In genomic region chr4:34958155-34959028, GRCm38 (mm10) we compare ENCODE assay signal across 9 mouse cellular contexts.
DNase-seq lines count a peak whose midpoint lies in the region; ATAC-seq and TF ChIP-seq lines count a peak whose summit lies in the region.
"Had no signal": no experiment of that assay in that cellular context is flagged by ENCODE, and none has a peak within 500 bp of the region (broad histone marks: within the 10 kb centered on the region; RNA-seq: fewer than 3 reads in every experiment).

No protein-coding gene starts in this region.

- in situ Hi-C loops in CH12.LX (cut with MboI; ENCODE audit: low pct_ligation_motif_present, low pct_unique_long_range_greater_than_20kb, low sequenced_read_pairs), result loop anchor here (5.0 to 10.0 kb wide), 3 partner anchors 199 to 346 kb away; partner anchors contain the start of gene Mob3b

- H3K79me2 ChIP-seq in CH12.LX (replicated peaks; ENCODE audit: control insufficient read depth, extremely low read depth, insufficient read depth, poor library complexity, severe bottlenecking), result no peaks in the 10 kb centered on the region

- peaks cover 0 to 13% of the 10 kb centered on the region in 2 experiments; a peak in 2 of 4 replicates for H3K4me1 ChIP-seq in CH12.LX (ENCODE audit: control insufficient read depth in 1 of 2, insufficient read depth in 2 of 2)
- 0 out of 2 replicates have a peak, but pooled peaks cover 2% of the 10 kb centered on the region for H3K4me1 ChIP-seq in heart, embryonic 10.5 days
- H3K4me1 ChIP-seq in kidney, embryonic 16.5 days (ENCODE audit: insufficient read depth, low read length), result no peaks in the 10 kb centered on the region
- 0 out of 2 replicates have a peak, but pooled peaks cover 4% of the 10 kb centered on the region for H3K4me1 ChIP-seq in stomach, embryonic 14.5 days (ENCODE audit: control insufficient read depth, insufficient read depth, low read length)

- TF ChIP-seq RAD21 in CH12.LX (IDR thresholded peaks at IDR 0.05; ENCODE audit: low read depth, low read length), result peak; percentile 78

- no peak overlapping the region for H3K4me2 ChIP-seq in CH12.LX (ENCODE audit: insufficient read depth, low read depth, poor library complexity, severe bottlenecking)
- no peak overlapping the region for H3K4me2 ChIP-seq in kidney, embryonic 16.5 days (replicated peaks; ENCODE audit: low read depth, low read length)
- H3K4me2 ChIP-seq in stomach, embryonic 14.5 days (replicated peaks; ENCODE audit: low read depth, low read length), result no peak overlapping the region

- H3K4me3 ChIP-seq in gastrocnemius, adult 2 months, result no peak overlapping the region
- H3K4me3 ChIP-seq in CH12.LX (replicated peaks in 1 of 3; ENCODE audit: low read depth in 2 of 3, low read length in 2 of 3, poor library complexity in 1 of 3), result no peak overlapping the region
- H3K4me3 ChIP-seq in heart, embryonic 10.5 days, result no peak overlapping the region
- no peak overlapping the region for H3K4me3 ChIP-seq in kidney, embryonic 16.5 days (ENCODE audit: low read length)
- H3K4me3 ChIP-seq in stomach, embryonic 14.5 days (ENCODE audit: low read depth, low read length), result no peak overlapping the region
- H3K4me3 ChIP-seq: myocyte had no signal

- WGBS in heart, embryonic 10.5 days, result 47% methylated on average over 12 of the region's 12 CpGs
- 41% methylated on average over 12 of the region's 12 CpGs for WGBS in kidney, embryonic 16.5 days
- 40% methylated on average over 12 of the region's 12 CpGs for WGBS in stomach, embryonic 14.5 days

- peak; percentile 62 for ATAC-seq in kidney, embryonic 16.5 days (ENCODE audit: low FRiP score, low TSS enrichment)
- ATAC-seq in megakaryocyte-erythroid progenitor cell, adult 5-6 weeks (replicated peaks; ENCODE audit: low FRiP score, low TSS enrichment, poor library complexity, severe bottlenecking), result peak; percentile 84
- peak; percentile 48; the same call in 1 of the 2 replicates for ATAC-seq in stomach, embryonic 14.5 days (ENCODE audit: insufficient number of reproducible peaks, insufficient read depth, low FRiP score, low read depth)

- peak; percentile 44 for DNase-seq in gastrocnemius, adult 2 months
- DNase-seq in gastrocnemius, postnatal 36 days, result no peak
- DNase-seq in CH12.LX (ENCODE audit: extremely low read depth), result peak; percentile 66
- peak; percentile 27 for DNase-seq in cerebellum, adult 9-11 months
- DNase-seq in heart, embryonic 10.5 days (ENCODE audit: low spot score), result peak; percentile 80

- TF ChIP-seq POLR2A in CH12.LX (IDR thresholded peaks at IDR 0.05; ENCODE audit: low read depth, low read length), result no peak

- H3K27me3 ChIP-seq in CH12.LX (replicated peaks), result no peaks in the 10 kb centered on the region
- H3K27me3 ChIP-seq in heart, embryonic 10.5 days (ENCODE audit: insufficient read depth, poor library complexity, severe bottlenecking), result no peaks in the 10 kb centered on the region
- no peaks in the 10 kb centered on the region for H3K27me3 ChIP-seq in kidney, embryonic 16.5 days (ENCODE audit: insufficient read depth, low read length)
- H3K27me3 ChIP-seq in stomach, embryonic 14.5 days (ENCODE audit: control insufficient read depth, insufficient read depth, low read length), result no peaks in the 10 kb centered on the region

- TF ChIP-seq EP300 in CH12.LX (IDR thresholded peaks at IDR 0.05; ENCODE audit: low read length), result no peak

- intact Hi-C loops in gastrocnemius, adult 2 months (cut with DNase I), result loop anchor here (1.0 to 2.0 kb wide), 2 partner anchors 199 to 234 kb away; partner anchors contain the start of gene Mob3b
- intact Hi-C loops in gastrocnemius, postnatal 36 days (cut with DNase I), result loop anchor here (2.0 to 10.0 kb wide), 2 partner anchors 198 to 236 kb away; partner anchors contain the start of gene Mob3b

- H3K9ac ChIP-seq in CH12.LX (ENCODE audit: insufficient read depth, low read depth), result no peak overlapping the region
- H3K9ac ChIP-seq in kidney, embryonic 16.5 days (replicated peaks; ENCODE audit: low read length), result no peak overlapping the region
- H3K9ac ChIP-seq in stomach, embryonic 14.5 days (replicated peaks; ENCODE audit: low read depth, low read length), result no peak overlapping the region

- dilution Hi-C loops in CH12.LX (cut with MboI; ENCODE audit: extremely low pct_ligation_motif_present, extremely low pct_unique_long_range_greater_than_20kb, low sequenced_read_pairs), result no loop called here

- peak; percentile 57 for TF ChIP-seq CTCF in gastrocnemius, adult 2 months (IDR thresholded peaks at IDR 0.05)
- peak; percentile 28 to 80; a peak in 3 of 4 replicates for TF ChIP-seq CTCF in CH12.LX (conservative IDR thresholded peaks at IDR 0.05 in 1 of 2, IDR thresholded peaks at IDR 0.05 in 1 of 2; ENCODE audit: low read depth in 2 of 2, low read length in 2 of 2)

- H3K9me3 ChIP-seq in CH12.LX (replicated peaks; ENCODE audit: low read length), result no peaks in the 10 kb centered on the region
- H3K9me3 ChIP-seq in heart, embryonic 10.5 days, result no peaks in the 10 kb centered on the region
- no peaks in the 10 kb centered on the region for H3K9me3 ChIP-seq in kidney, embryonic 16.5 days (ENCODE audit: low read length)
- H3K9me3 ChIP-seq in stomach, embryonic 14.5 days (ENCODE audit: control insufficient read depth, low read depth, low read length), result no peaks in the 10 kb centered on the region

- H3K36me3 ChIP-seq in CH12.LX (replicated peaks in 1 of 2; ENCODE audit: control insufficient read depth in 1 of 2, insufficient read depth in 1 of 2, low read length in 1 of 2), result peaks cover 2 to 42% of the 10 kb centered on the region in 2 experiments
- H3K36me3 ChIP-seq in heart, embryonic 10.5 days, result no peaks in the 10 kb centered on the region
- H3K36me3 ChIP-seq in kidney, embryonic 16.5 days (ENCODE audit: insufficient read depth, low read length), result no peaks in the 10 kb centered on the region
- 0 out of 2 replicates have a peak, but pooled peaks cover under 1% of the 10 kb centered on the region for H3K36me3 ChIP-seq in stomach, embryonic 14.5 days (ENCODE audit: control insufficient read depth, insufficient read depth, low read length)

- no peak overlapping the region for H3K27ac ChIP-seq in gastrocnemius, adult 2 months
- no peak overlapping the region for H3K27ac ChIP-seq in CH12.LX (ENCODE audit: insufficient read depth, low read depth)
- no peak overlapping the region for H3K27ac ChIP-seq in heart, embryonic 10.5 days
- H3K27ac ChIP-seq in kidney, embryonic 16.5 days (ENCODE audit: low read length), result no peak overlapping the region
- no peak overlapping the region for H3K27ac ChIP-seq in stomach, embryonic 14.5 days (ENCODE audit: low read length)

TF ChIP-seq in CH12.LX, 34 proteins besides CTCF, POLR2A, EP300 and RAD21:
- TF ChIP-seq GABPA (IDR thresholded peaks at IDR 0.05; ENCODE audit: insufficient replicate concordance, low read depth, low read length), result no peak
- no peak for TF ChIP-seq NELFE (IDR thresholded peaks at IDR 0.05; ENCODE audit: low read depth, low read length)
- TF ChIP-seq USF1 (IDR thresholded peaks at IDR 0.05; ENCODE audit: low read depth, low read length), result no peak
- no peak for TF ChIP-seq MYC (IDR thresholded peaks at IDR 0.05; ENCODE audit: low read depth, low read length)
- TF ChIP-seq ZNF384 (IDR thresholded peaks at IDR 0.05; ENCODE audit: low read depth, low read length), result no peak
- peak; percentile 79 for TF ChIP-seq SMC3 (IDR thresholded peaks at IDR 0.05; ENCODE audit: low read depth, low read length)
- TF ChIP-seq CHD1 (IDR thresholded peaks at IDR 0.05; ENCODE audit: low read depth, low read length), result no peak
- peak; percentile 61 for TF ChIP-seq ZC3H11A (IDR thresholded peaks at IDR 0.05; ENCODE audit: low read depth, low read length)
- no peak for TF ChIP-seq NRF1 (IDR thresholded peaks at IDR 0.05; ENCODE audit: low read depth, low read length)
- TF ChIP-seq MAZ (IDR thresholded peaks at IDR 0.05; ENCODE audit: low read depth, low read length), result peak; percentile 79
- 0 out of 2 replicates have a peak, but pooled peaks have one; percentile 15 for TF ChIP-seq HCFC1 (IDR thresholded peaks at IDR 0.05; ENCODE audit: low read depth, low read length)
- no peak; the same call in 1 of the 2 replicates for TF ChIP-seq SIN3A (IDR thresholded peaks at IDR 0.05; ENCODE audit: low read length)
- TF ChIP-seq PAX5 (IDR thresholded peaks at IDR 0.05; ENCODE audit: low read length), result no peak
- TF ChIP-seq TBP (conservative IDR thresholded peaks at IDR 0.05; ENCODE audit: low read depth, low read length), result no peak

Comparison
In these comparisons a context has a peak if more than half of its experiments do, and no peak if none do; other contexts are left out.
1. DNase-seq: peak in gastrocnemius, adult 2 months (single experiment), CH12.LX (single experiment), cerebellum, adult 9-11 months (single experiment) and heart, embryonic 10.5 days (single experiment); none in gastrocnemius, postnatal 36 days (0 of 2).
2. Peak in every context shown above with its lines, with median percentiles within 50 percentile points of each other: ATAC-seq.